Mouse (Mus musculus) brain, embryonic 14.5 days (tissue): ENCODE measurements around the gene Cela1.

Experiments used
- CTCF ChIP-seq: fragments of 200-500 bp; IDR thresholded peaks from 2 replicates; pipeline ENCODE4 v1.5.1; 2012; ENCODE audit warnings: inconsistent platforms, mild to moderate bottlenecking, moderate library complexity, borderline replicate concordance; ENCODE audit not compliant: insufficient read depth, insufficient read length; ENCODE audit errors: extremely low read depth
- POLR2A ChIP-seq: fragments of 200-500 bp; IDR thresholded peaks from 2 replicates; pipeline ENCODE4 v1.6.1; 2012; ENCODE audit warnings: mild to moderate bottlenecking, inconsistent platforms, borderline replicate concordance; ENCODE audit not compliant: poor library complexity, insufficient read depth, insufficient read length, severe bottlenecking; ENCODE audit errors: extremely low read depth

GRCm38 (mm10) chr15:100627774-100628370, 59.8 kb downstream of the Cela1 start:
- TF ChIP-seq CTCF (no peak), POLR2A (no peak)
